Mouse (Mus musculus): ENCODE measurements around the gene Pxylp1.

DNA sequence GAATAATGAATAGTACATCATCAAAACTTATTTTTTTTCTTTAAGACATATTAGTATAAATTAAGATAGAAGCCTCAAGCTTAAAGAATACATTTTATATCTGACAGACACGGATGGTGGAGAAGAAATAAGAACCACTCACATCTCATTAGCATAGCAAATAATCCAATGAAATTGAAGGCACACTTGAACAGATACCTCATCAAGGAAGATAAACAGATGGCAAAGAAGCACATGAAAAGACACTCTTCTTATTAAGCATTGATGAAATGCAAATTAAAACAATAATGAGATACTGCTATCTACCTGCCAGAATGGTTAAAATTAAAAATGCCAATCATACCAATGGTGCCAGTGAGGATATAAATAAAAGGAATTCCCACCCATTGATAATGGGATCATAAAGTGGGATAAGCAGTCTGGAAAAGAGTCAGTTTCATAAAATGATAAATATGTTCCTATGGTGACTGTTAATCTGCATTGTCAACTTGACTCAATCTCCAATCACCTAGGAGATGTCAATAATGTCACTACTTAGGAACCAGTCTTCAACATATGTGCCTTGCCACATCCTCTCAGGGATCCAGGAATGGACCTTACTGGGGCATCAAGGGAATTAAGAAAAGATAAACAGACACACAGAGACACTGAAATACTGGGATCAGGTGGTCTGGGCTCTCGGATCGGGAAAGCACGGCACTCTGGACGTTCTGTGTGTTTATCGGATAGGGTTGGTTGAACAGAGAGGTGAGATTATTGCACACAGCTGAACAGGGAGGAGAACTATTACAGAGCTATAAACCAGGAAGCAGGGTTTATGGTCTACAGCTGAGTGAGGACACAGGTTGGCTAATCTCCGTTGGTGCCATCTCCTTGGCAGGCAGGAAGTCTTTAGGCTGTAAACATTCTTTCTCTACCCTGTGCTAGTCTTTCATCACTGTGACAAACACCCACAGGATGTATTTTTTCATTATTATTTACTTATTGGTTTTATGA lies 12.2 kb upstream of the Pxylp1 start:
- no peak for TF ChIP-seq CTCF (IDR thresholded peaks at IDR 0.05; ENCODE audit: extremely low read depth, insufficient read depth, low read length)
- TF ChIP-seq POLR2A (IDR thresholded peaks at IDR 0.05; ENCODE audit: extremely low read depth, insufficient read depth, low read length) = no peak
